Mouse (Mus musculus) Patski (cell line): ENCODE results near the gene Ptprz1. TPM values are rescaled to one million over a fixed set of nuclear protein-coding genes. Genes with fewer than 3 reads are reported as not detected.
A peak's percentile ranks its signal among the peaks of the same experiment; 100 is the strongest.

Experiments
- ATAC-seq: fragments of 100-300 bp; one replicate; pipeline ENCODE4 v1.8.0; 2021
- CTCF ChIA-PET: fragments of 350-600 bp; sonication (Branson Sonifier 250); formaldehyde crosslinking; loops from one replicate; lab custom pipeline; 2022; ENCODE audit warnings: inconsistent platforms; lab: Charles Lee
- POLR2A ChIA-PET: fragments of 350-600 bp; sonication (Branson Sonifier 250); formaldehyde crosslinking; loops from one replicate; lab custom pipeline; 2022; ENCODE audit warnings: antibody characterized with exemption, inconsistent platforms; lab: Charles Lee
- DNase-seq: peaks from one replicate; pipeline ENCODE4 v3.0.0-alpha.2; 2011; ENCODE audit warnings: low read depth, low spot score
- H3K27me3 ChIP-seq: fragments of 371-371 bp; one replicate; pipeline ENCODE4 v1.5.1; 2021
- CTCF ChIP-seq: fragments of 100-300 bp; IDR thresholded peaks from one replicate; pipeline ENCODE4 v1.5.1; 2021
- in situ Hi-C: fragments of 300-500 bp; cut with MboI; formaldehyde crosslinking; loops from 3 replicates; pipeline ENCODE4 v1.11.1; 2018; ENCODE audit warnings: low pct_unique_long_range_greater_than_20kb, mixed read lengths
- polyA plus RNA-seq: library from polyadenylated mRNA; unstranded; gene quantifications from one replicate; pipeline ENCODE4 v1.2.3, GENCODE M21; 2021

Gene Ptprz1
- polyA plus RNA-seq, 1 experiment from 2014 or later, result 0.36 TPM

DNA sequence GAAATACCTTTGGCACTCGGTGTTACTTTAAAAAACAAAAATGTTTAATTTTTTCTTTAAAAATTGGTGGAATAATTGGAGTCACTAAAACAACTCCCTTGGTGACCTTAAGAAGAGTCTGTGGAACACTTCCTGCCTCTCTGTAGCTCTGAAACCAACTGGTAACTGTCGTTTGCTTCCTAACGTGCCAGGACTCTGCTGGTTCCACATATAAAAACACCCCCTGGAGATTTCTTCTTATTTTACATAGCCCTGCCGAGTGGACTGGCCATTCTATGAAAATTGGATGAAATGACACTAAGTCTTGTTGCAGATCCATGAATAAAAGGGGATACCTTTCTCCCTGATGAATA, 34.6 kb downstream of the Ptprz1 start:
- ATAC-seq, result no peak
- POLR2A ChIA-PET, result no interaction called here
- H3K27me3 ChIP-seq, result no peaks in the 10 kb centered on the region
- TF ChIP-seq CTCF, result no peak
- DNase-seq, result no peak
- CTCF ChIA-PET, result no interaction called here
- in situ Hi-C loops, result no loop called here

GRCm38 (mm10) chr6:22922880-22923279, 47.6 kb downstream of the Ptprz1 start:
- ChIA-PET CTCF (no interaction called here), POLR2A (no interaction called here)
- H3K27me3 ChIP-seq, result no peaks in the 10 kb centered on the region
- TF ChIP-seq CTCF, result no peak
- DNase-seq, result no peak
- ATAC-seq, result no peak
- in situ Hi-C loops, result no loop called here

DNA sequence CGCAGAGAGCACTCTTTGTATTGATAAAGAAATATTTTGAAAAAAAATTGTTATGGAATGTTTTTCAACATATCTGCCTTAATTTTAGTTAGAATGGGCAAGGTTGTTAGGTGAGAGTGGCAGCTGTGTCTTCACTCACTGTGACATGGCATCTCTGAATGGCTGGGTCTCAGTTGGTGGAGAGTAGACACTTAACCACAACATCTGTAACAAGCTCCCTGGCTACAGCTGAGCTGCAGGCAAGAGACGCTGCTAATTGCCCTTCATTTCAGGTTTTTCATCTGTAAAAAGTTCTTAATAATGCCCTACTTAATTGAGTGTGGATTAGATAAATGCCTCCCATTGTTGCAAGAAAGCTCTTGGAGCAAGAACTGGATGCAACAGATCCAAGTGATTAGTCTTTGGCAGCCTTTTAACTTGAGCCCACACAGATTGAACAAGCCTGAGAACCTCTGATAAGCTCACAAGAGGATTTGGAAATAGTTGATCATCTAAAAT, 57.5 kb downstream of the Ptprz1 start:
- H3K27me3 ChIP-seq, result no peaks in the 10 kb centered on the region
- ChIA-PET CTCF (no interaction called here), POLR2A (no interaction called here)
- no peak for DNase-seq
- no peak for TF ChIP-seq CTCF
- no peak for ATAC-seq
- in situ Hi-C loops, result no loop called here

DNA sequence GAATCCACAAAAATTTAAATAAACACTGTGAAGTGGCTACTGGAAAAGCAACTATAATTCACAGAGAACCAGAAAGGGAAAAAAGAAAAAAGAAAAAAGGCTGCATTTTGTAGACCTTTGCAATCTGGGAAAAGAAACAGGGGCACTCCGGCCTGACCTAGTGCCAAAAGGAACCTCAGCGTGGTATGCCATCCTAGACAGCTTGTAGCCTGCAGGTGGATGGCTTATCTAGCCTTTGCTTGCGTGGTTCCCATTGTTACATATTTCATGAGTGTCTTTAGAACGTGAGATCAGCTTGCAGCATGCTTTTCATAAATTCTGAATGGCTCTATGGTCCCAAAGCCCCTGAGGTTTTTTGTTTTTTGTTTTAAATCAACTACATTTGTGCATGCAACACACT, 61.8 kb downstream of the Ptprz1 start:
- no peaks in the 10 kb centered on the region for H3K27me3 ChIP-seq
- no peak for TF ChIP-seq CTCF
- CTCF ChIA-PET, result no interaction called here
- DNase-seq, result no peak
- ATAC-seq, result no peak
- POLR2A ChIA-PET, result no interaction called here
- in situ Hi-C loops, result no loop called here

DNA sequence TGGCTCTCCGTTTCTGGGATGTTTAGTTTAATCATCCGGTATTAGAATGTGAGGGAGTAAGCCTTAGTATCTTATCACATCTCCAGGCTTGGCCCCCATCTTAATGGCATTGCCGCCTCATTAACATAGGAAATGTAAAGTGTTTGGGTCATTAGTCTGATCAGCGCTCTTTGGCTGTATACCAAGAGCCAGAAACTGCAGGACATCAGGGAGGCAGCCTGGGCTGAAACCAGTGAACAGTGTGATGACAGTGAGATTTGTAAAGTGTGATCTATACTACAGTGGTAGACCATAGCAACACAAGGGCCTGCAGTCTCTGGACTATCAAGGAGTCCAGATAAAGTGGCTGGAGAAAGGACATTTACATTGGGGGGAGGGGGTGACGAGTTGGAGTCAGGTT, 62.2 kb downstream of the Ptprz1 start:
- no peak for ATAC-seq
- CTCF ChIA-PET, result no interaction called here

DNA sequence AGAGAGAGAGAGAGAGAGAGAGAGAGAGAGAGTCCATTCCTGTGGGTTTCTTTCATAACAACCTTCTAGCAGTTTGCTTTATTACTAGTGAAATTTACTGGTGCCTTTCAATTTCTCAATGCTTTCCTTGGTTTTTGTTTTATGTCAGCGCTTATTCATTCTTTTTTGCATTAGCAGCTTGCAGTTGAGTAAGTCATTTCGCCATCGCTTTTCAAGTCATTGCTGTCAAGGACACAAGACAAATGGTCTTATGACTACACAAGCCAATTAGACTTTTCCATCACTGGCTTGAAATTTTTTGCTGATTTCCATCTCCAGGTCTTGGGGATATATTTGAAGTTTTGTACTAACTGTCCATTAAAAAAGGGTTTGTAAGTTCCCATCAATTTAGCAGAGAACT, 68.9 kb downstream of the Ptprz1 start:
- no peaks in the 10 kb centered on the region for H3K27me3 ChIP-seq
- no peak for TF ChIP-seq CTCF
- DNase-seq (no peak), ATAC-seq (no peak)
- in situ Hi-C loops, result no loop called here
- ChIA-PET POLR2A (no interaction called here), CTCF (no interaction called here)

More for the DNA sequence above, 62.2 kb downstream of the Ptprz1 start:
- POLR2A ChIA-PET, result no interaction called here
- DNase-seq, result no peak
- H3K27me3 ChIP-seq, result no peaks in the 10 kb centered on the region
- TF ChIP-seq CTCF, result no peak
- in situ Hi-C loops, result no loop called here

DNA sequence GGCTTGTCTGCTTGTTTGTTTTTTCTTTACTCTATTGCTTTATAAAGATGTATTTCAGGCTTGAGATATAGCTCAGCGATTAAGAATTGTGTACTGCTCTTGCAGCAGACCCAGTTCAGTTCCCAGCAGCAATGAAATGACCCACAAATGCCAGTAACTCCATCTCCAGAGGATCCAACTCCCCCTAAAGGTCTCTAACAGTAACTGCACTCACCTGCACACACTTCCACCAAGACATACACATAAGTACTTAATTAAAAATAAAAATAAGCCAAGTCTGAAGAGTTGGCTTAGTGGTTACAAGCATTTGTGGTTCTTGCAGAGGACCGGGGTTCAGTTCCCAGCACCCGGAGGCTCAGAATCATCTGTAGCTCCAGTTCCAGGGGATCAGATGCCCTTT, 88.1 kb downstream of the Ptprz1 start:
- in situ Hi-C loops, result loop anchor here (25.0 kb wide), 1 partner anchor 851 kb away; no protein-coding TSS in a partner anchor
- ATAC-seq (no peak), DNase-seq (no peak)
- POLR2A ChIA-PET, result no interaction called here
- CTCF ChIA-PET, result no interaction called here
- peak; percentile 9 for TF ChIP-seq CTCF
- no peaks in the 10 kb centered on the region for H3K27me3 ChIP-seq

DNA sequence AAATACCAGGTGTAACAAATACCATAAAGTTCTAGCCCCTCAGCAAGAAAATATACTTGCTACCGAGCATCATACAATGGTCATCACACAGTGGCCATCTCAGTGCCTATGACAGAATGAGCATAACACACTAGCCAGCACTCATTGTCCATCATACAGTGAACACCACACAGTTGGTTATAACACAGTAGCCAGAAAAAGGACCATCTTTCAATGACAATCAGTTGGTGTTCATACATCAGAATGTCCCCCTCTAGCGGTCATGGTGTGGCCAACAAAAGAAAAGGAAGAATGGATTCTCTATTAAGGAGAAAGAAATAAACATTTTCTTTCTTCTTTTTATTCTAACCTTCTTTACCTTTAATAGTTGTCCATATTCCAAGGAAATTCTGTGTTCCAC, 92.8 kb downstream of the Ptprz1 start:
- peak; percentile 48 for TF ChIP-seq CTCF
- no peaks in the 10 kb centered on the region for H3K27me3 ChIP-seq
- ChIA-PET POLR2A (no interaction called here), CTCF (no interaction called here)
- ATAC-seq (no peak), DNase-seq (no peak)
- in situ Hi-C loops, result loop anchor here (25.0 kb wide), 1 partner anchor 856 kb away; no protein-coding TSS in a partner anchor

DNA sequence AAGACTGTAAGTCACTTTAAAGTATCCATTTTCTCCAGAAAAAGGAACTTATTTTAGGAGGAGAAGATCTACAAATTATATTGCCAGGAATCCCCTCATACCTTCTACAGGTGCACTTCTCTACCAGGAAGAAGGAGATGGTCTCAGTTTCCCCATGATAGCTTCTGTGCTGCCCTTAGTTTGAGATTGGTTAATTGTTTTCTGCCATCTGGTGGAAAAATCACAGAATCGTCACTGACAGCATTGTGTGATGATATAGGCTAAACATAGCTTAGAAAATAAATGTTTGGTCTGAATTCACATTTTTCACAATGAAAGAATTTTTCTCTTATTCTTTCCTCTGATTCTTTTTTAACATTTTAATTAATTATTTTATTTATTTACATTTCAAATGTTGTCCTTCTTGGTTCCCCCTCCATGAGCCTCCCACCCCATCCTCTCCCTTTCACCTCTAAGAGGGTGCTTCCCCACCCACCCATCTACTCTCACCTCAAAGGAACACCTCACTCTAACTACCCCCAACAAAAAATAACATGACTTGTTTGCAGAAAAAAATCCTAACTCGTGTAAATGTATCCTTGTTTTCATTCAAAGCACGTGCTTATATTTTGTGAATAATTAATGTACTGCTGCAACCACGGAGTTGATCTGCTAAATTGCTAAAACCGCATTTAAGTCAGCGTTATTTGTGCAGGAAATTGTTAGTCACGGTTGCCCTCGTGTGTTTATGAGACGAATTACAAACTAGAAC, 108.6 kb downstream of the Ptprz1 start:
- TF ChIP-seq CTCF, result peak; percentile 23
- ChIA-PET CTCF (no interaction called here), POLR2A (no interaction called here)
- DNase-seq (no peak), ATAC-seq (no peak)
- in situ Hi-C loops, result no loop called here
- no peaks in the 10 kb centered on the region for H3K27me3 ChIP-seq

- ChIA-PET POLR2A (no interaction called here), CTCF (no interaction called here)
- ATAC-seq (no peak), DNase-seq (no peak)
- H3K27me3 ChIP-seq, result no peaks in the 10 kb centered on the region
- TF ChIP-seq CTCF, result no peak
- in situ Hi-C loops, result no loop called here
Measured at GRCm38 (mm10) chr6:22984520-22985154, 109.3 kb downstream of the Ptprz1 start.

GRCm38 (mm10) chr6:23003152-23003551, 127.8 kb downstream of the Ptprz1 start:
- DNase-seq (no peak), ATAC-seq (no peak)
- H3K27me3 ChIP-seq, result no peaks in the 10 kb centered on the region
- TF ChIP-seq CTCF, result no peak
- POLR2A ChIA-PET, result no interaction called here
- in situ Hi-C loops, result loop anchor here (25.0 kb wide), 1 partner anchor 459 kb away; no protein-coding TSS in a partner anchor
- CTCF ChIA-PET, result no interaction called here
